Mouse (Mus musculus) limb, embryonic 14.5 days (tissue): ENCODE measurements around the gene Oit3. TPM values are rescaled to one million over a fixed set of nuclear protein-coding genes. Genes with fewer than 3 reads are reported as not detected.

Experiments
- ATAC-seq: fragments of 200-750 bp; cut with Nextera tagmentation; 2 replicates; pipeline ENCODE4 v1.8.0; 2017; ENCODE audit warnings: low read depth, moderate number of reproducible peaks, moderate TSS enrichment; ENCODE audit not compliant: low FRiP score
- DNase-seq: peaks from one replicate; pipeline ENCODE4 v3.0.0-alpha.2; 2015; ENCODE audit warnings: low spot score
- H3K27ac ChIP-seq: fragments of 300-500 bp; sonication (generic); replicated peaks from 2 replicates; pipeline ENCODE4 v1.5.1; 2014; ENCODE audit warnings: low read depth, mild to moderate bottlenecking, low read length, moderate library complexity, mixed read lengths
- H3K27me3 ChIP-seq: fragments of 300-500 bp; sonication (generic); 2 replicates; pipeline ENCODE4 v1.6.1; 2014; ENCODE audit warnings: low read length, mixed read lengths; ENCODE audit not compliant: control insufficient read depth, insufficient read depth
- H3K36me3 ChIP-seq: fragments of 300-500 bp; sonication (generic); 2 replicates; pipeline ENCODE4 v1.6.1; 2014; ENCODE audit warnings: mild to moderate bottlenecking, low read length, moderate library complexity, mixed read lengths; ENCODE audit not compliant: control insufficient read depth, insufficient read depth
- H3K4me1 ChIP-seq: fragments of 300-500 bp; sonication (generic); 2 replicates; pipeline ENCODE4 v1.6.1; 2014; ENCODE audit warnings: antibody characterized with exemption, low read length, mixed read lengths; ENCODE audit not compliant: control insufficient read depth, insufficient read depth
- H3K4me2 ChIP-seq: fragments of 300-500 bp; sonication (generic); replicated peaks from 2 replicates; pipeline ENCODE4 v1.6.1; 2014; ENCODE audit warnings: low read depth, mild to moderate bottlenecking, low read length, moderate library complexity; ENCODE audit not compliant: severe bottlenecking
- H3K4me3 ChIP-seq: fragments of 300-500 bp; sonication (generic); replicated peaks from 2 replicates; pipeline ENCODE4 v1.5.1; 2014; ENCODE audit warnings: low read length
- H3K9ac ChIP-seq: fragments of 300-500 bp; sonication (generic); 2 replicates; pipeline ENCODE4 v1.6.1; 2014; ENCODE audit warnings: mild to moderate bottlenecking, low read depth, low read length, moderate library complexity; ENCODE audit not compliant: severe bottlenecking
- H3K9me3 ChIP-seq: fragments of 300-500 bp; sonication (generic); 2 replicates; pipeline ENCODE4 v1.6.1; 2016; ENCODE audit warnings: low read length; ENCODE audit not compliant: control insufficient read depth
- POLR2A ChIP-seq: fragments of 200-500 bp; IDR thresholded peaks from 2 replicates; pipeline ENCODE4 v1.8.0; 2012; ENCODE audit warnings: inconsistent platforms, mild to moderate bottlenecking, moderate library complexity, borderline replicate concordance; ENCODE audit not compliant: insufficient read depth, insufficient read length; ENCODE audit errors: extremely low read depth
- WGBS: fragments of 180-500 bp; shearing (Covaris S2); extraction: QIAGEN DNeasy Blood & Tissue Kit; methylation state at CpG from one replicate; pipeline ENCODE4 v1.1.7; 2014; 5-methylcytosine and 5-hydroxymethylcytosine counted together
- polyA plus RNA-seq, 2 experiments: library from polyadenylated mRNA; depleted of rRNA in 1 of 2; stranded (reverse) in 1 of 2; unstranded in 1 of 2; fragments of >200 nt; fragmentation: Nextera tagmentation in 1 of 2; extraction: Ambion mirVana in 1 of 2; gene quantifications; 2 replicates each; pipeline versions ENCODE4 v1.2.1 to v1.2.3; 2012 to 2014

Gene Oit3
- polyA plus RNA-seq, 2 experiments: 0.67 to 1.2 TPM

GRCm38 (mm10) chr10:59454631-59455030, 13.1 kb upstream of the Oit3 start:
- H3K4me1 ChIP-seq: no peaks in the 10 kb centered on the region
- H3K4me3 ChIP-seq: no peak overlapping the region
- 94% methylated on average over 15 of the region's 15 CpGs for WGBS
- no peak for TF ChIP-seq POLR2A
- H3K36me3 ChIP-seq: peaks cover 35% of the 10 kb centered on the region
- H3K27me3 ChIP-seq: no peaks in the 10 kb centered on the region
- ATAC-seq (no peak), DNase-seq (no peak)
- no peak overlapping the region for H3K4me2 ChIP-seq
- H3K9ac ChIP-seq: no peak overlapping the region
- H3K9me3 ChIP-seq: no peaks in the 10 kb centered on the region
- H3K27ac ChIP-seq: no peak overlapping the region

- no peak for ATAC-seq
- Histone ChIP-seq H3K9me3 (no peaks in the 10 kb centered on the region), H3K4me1 (no peaks in the 10 kb centered on the region), H3K27me3 (no peaks in the 10 kb centered on the region), H3K27ac (no peak overlapping the region), H3K4me2 (no peak overlapping the region), H3K36me3 (peaks cover 42% of the 10 kb centered on the region), H3K4me3 (no peak overlapping the region), H3K9ac (no peak overlapping the region)
- peak; percentile 37 for DNase-seq
- TF ChIP-seq POLR2A: no peak
- 50% methylated on average over 5 of the region's 5 CpGs for whole genome bisulfite sequencing
Observed at GRCm38 (mm10) chr10:59451839-59452238, 10.3 kb upstream of the Oit3 start.

GRCm38 (mm10) chr10:59447546-59447945, 6.0 kb upstream of the Oit3 start:
- no peak for ATAC-seq
- Histone ChIP-seq H3K9me3 (no peaks in the 10 kb centered on the region), H3K27ac (no peak overlapping the region), H3K4me2 (no peak overlapping the region), H3K27me3 (no peaks in the 10 kb centered on the region), H3K4me3 (no peak overlapping the region), H3K36me3 (peaks cover 27% of the 10 kb centered on the region), H3K9ac (no peak overlapping the region), H3K4me1 (no peaks in the 10 kb centered on the region)
- 76% methylated on average over 9 of the region's 9 CpGs for WGBS
- DNase-seq: no peak
- no peak for TF ChIP-seq POLR2A

GRCm38 (mm10) chr10:59446911-59447437, 5.4 kb upstream of the Oit3 start:
- Histone ChIP-seq H3K4me1 (no peaks in the 10 kb centered on the region), H3K4me3 (no peak overlapping the region), H3K27ac (no peak overlapping the region), H3K4me2 (no peak overlapping the region), H3K9me3 (no peaks in the 10 kb centered on the region), H3K9ac (no peak overlapping the region), H3K36me3 (peaks cover 27% of the 10 kb centered on the region), H3K27me3 (no peaks in the 10 kb centered on the region)
- DNase-seq: no peak
- no peak for ATAC-seq
- WGBS: 88% methylated on average over 10 of the region's 10 CpGs
- TF ChIP-seq POLR2A: no peak

GRCm38 (mm10) chr10:59444635-59445034, 3.1 kb upstream of the Oit3 start:
- Histone ChIP-seq H3K36me3 (peaks cover 11% of the 10 kb centered on the region; the same call in 1 of the 2 replicates), H3K27ac (no peak overlapping the region), H3K9me3 (no peaks in the 10 kb centered on the region), H3K4me1 (peaks cover 10% of the 10 kb centered on the region), H3K4me3 (no peak overlapping the region), H3K9ac (no peak overlapping the region), H3K27me3 (no peaks in the 10 kb centered on the region), H3K4me2 (no peak overlapping the region)
- ATAC-seq (no peak), DNase-seq (no peak)
- 53% methylated on average over 8 of the region's 8 CpGs for WGBS
- TF ChIP-seq POLR2A: no peak

- Histone ChIP-seq H3K9me3 (no peaks in the 10 kb centered on the region), H3K9ac (no peak overlapping the region), H3K4me3 (no peak overlapping the region), H3K4me2 (no peak overlapping the region), H3K27ac (no peak overlapping the region), H3K4me1 (peaks cover 13% of the 10 kb centered on the region), H3K36me3 (peaks cover 11% of the 10 kb centered on the region; the same call in 1 of the 2 replicates), H3K27me3 (no peaks in the 10 kb centered on the region)
- WGBS: 81% methylated on average over 3 of the region's 3 CpGs
- no peak for ATAC-seq
- TF ChIP-seq POLR2A: no peak
- DNase-seq: no peak
Observed at GRCm38 (mm10) chr10:59444106-59444505, 2.5 kb upstream of the Oit3 start.
